Mouse (Mus musculus): Measurements from ENCODE around the gene 4921536K21Rik.

GRCm38 (mm10) chr11:3918738-3919137 is 23.8 kb upstream of the 4921536K21Rik start:
- peak; percentile 59; the same call in 1 of the 2 replicates for TF ChIP-seq CTCF (IDR thresholded peaks at IDR 0.05; ENCODE audit: control insufficient read depth, insufficient read depth, low read length)
- TF ChIP-seq POLR2A (IDR thresholded peaks at IDR 0.05; ENCODE audit: borderline replicate concordance, control insufficient read depth, low read depth, low read length) = no peak
